Mouse (Mus musculus): ENCODE results near the gene Unc5c. TPM values are rescaled to one million over a fixed set of nuclear protein-coding genes. Genes with fewer than 3 reads are reported as not detected.

The Unc5c gene
- total and polyA plus RNA-seq, 3 experiments: not detected

DNA sequence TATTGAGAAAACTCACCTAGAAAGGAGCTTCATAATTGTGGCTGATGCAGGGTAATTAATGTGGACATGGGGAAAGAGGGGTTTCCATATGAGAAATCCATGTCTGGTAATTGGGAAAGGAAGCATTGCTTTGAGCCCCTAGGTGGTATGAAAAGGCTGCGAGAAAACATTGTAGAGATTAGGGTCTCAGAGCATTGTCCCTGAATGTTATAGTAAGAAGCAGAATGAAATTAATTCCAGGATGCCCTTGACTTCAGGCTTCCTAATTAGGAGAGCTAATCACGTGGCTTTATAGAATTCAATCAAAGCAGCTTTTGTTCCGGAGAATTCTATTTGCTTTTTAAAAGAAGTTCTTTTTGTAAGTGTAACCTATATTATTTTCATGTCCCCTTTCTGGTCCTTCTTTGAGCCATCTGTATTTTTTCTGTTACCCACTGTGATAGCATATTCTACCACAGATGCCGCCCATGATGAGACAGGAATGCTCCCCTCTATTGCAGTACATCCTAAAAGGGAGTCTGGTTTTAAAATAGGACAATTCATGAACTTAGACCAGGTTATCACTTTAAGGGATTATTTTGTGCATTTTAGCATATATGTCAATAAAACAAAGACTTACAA lies 124.5 kb downstream of the Unc5c start:
- Histone ChIP-seq H3K9ac (ENCODE audit: insufficient read depth, low read depth) (no peak overlapping the region), H3K9me3 (replicated peaks; ENCODE audit: low read length) (no peaks in the 10 kb centered on the region), H3K27me3 (replicated peaks) (no peaks in the 10 kb centered on the region), H3K79me2 (replicated peaks; ENCODE audit: control insufficient read depth, extremely low read depth, insufficient read depth, poor library complexity, severe bottlenecking) (no peaks in the 10 kb centered on the region), H3K4me1 (ENCODE audit: control insufficient read depth in 1 of 2, insufficient read depth in 2 of 2) (no peaks in the 10 kb centered on the region), H3K4me3 (replicated peaks in 1 of 3; ENCODE audit: low read depth in 2 of 3, low read length in 2 of 3, poor library complexity in 1 of 3) (no peak overlapping the region), H3K27ac (ENCODE audit: insufficient read depth, low read depth) (no peak overlapping the region), H3K4me2 (ENCODE audit: insufficient read depth, low read depth, poor library complexity, severe bottlenecking) (no peak overlapping the region), H3K36me3 (replicated peaks in 1 of 2; ENCODE audit: control insufficient read depth in 1 of 2, insufficient read depth in 1 of 2, low read length in 1 of 2) (no peaks in the 10 kb centered on the region)
- no peak for DNase-seq (ENCODE audit: extremely low read depth)
- TF ChIP-seq BHLHE40 (IDR thresholded peaks at IDR 0.05; ENCODE audit: low read depth, low read length): no peak
- TF ChIP-seq USF2 (conservative IDR thresholded peaks at IDR 0.05; ENCODE audit: low read depth, low read length): no peak
- TF ChIP-seq NRF1 (IDR thresholded peaks at IDR 0.05; ENCODE audit: low read depth, low read length): no peak
- TF ChIP-seq MAFK (IDR thresholded peaks at IDR 0.05; ENCODE audit: insufficient replicate concordance, low read length): no peak
- no peak for TF ChIP-seq ZC3H11A (IDR thresholded peaks at IDR 0.05; ENCODE audit: low read depth, low read length)
- TF ChIP-seq MAX (IDR thresholded peaks at IDR 0.05; ENCODE audit: low read length): no peak
- no peak for TF ChIP-seq POLR2AphosphoS2 (IDR thresholded peaks at IDR 0.05; ENCODE audit: low read depth, low read length)
- no peak for TF ChIP-seq SIN3A (IDR thresholded peaks at IDR 0.05; ENCODE audit: low read length)
- TF ChIP-seq ZNF384 (IDR thresholded peaks at IDR 0.05; ENCODE audit: low read depth, low read length): no peak
- no peak for TF ChIP-seq POLR2A (IDR thresholded peaks at IDR 0.05; ENCODE audit: low read depth, low read length)
- no peak for TF ChIP-seq RCOR1 (conservative IDR thresholded peaks at IDR 0.05; ENCODE audit: low read depth, low read length)
- no peak for TF ChIP-seq MYC (IDR thresholded peaks at IDR 0.05; ENCODE audit: low read depth, low read length)
- TF ChIP-seq MAZ (IDR thresholded peaks at IDR 0.05; ENCODE audit: low read depth, low read length): no peak
- TF ChIP-seq MEF2A (IDR thresholded peaks at IDR 0.05; ENCODE audit: borderline replicate concordance, low read depth, low read length): no peak
- TF ChIP-seq USF1 (IDR thresholded peaks at IDR 0.05; ENCODE audit: low read depth, low read length): no peak
- TF ChIP-seq SMC3 (IDR thresholded peaks at IDR 0.05; ENCODE audit: low read depth, low read length): no peak
- dilution Hi-C loops (cut with MboI; ENCODE audit: extremely low pct_ligation_motif_present, extremely low pct_unique_long_range_greater_than_20kb, low sequenced_read_pairs): no loop called here
- in situ Hi-C loops (cut with MboI; ENCODE audit: low pct_ligation_motif_present, low pct_unique_long_range_greater_than_20kb, low sequenced_read_pairs): no loop called here

DNA sequence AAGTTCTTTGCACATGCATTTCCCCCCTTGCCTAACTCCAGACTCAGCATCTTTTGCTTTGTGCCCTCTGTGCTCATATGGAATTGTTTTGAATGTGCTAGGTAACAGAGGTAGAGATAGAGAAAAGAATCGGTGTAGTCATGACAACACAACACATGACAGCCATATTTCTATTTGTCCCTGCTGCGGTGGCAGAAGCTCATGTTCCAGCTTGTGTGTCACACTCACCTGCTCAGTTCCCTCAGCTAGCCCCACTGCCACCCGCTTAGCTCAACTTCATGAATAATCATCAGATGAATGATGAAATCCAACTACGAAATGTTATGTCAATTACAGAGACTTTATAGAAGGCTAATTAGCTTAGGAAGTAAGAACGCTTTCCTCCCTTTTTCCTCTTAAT lies 128.2 kb downstream of the Unc5c start:
- no peaks in the 10 kb centered on the region for H3K4me1 ChIP-seq (ENCODE audit: control insufficient read depth in 1 of 2, insufficient read depth in 2 of 2)
- DNase-seq (ENCODE audit: extremely low read depth): no peak
- no peak overlapping the region for H3K4me3 ChIP-seq (replicated peaks in 1 of 3; ENCODE audit: low read depth in 2 of 3, low read length in 2 of 3, poor library complexity in 1 of 3)
- H3K4me2 ChIP-seq (ENCODE audit: insufficient read depth, low read depth, poor library complexity, severe bottlenecking): no peak overlapping the region
- in situ Hi-C loops (cut with MboI; ENCODE audit: low pct_ligation_motif_present, low pct_unique_long_range_greater_than_20kb, low sequenced_read_pairs) (no loop called here), dilution Hi-C loops (cut with MboI; ENCODE audit: extremely low pct_ligation_motif_present, extremely low pct_unique_long_range_greater_than_20kb, low sequenced_read_pairs) (no loop called here)
- H3K36me3 ChIP-seq (replicated peaks in 1 of 2; ENCODE audit: control insufficient read depth in 1 of 2, insufficient read depth in 1 of 2, low read length in 1 of 2): no peaks in the 10 kb centered on the region
- H3K27me3 ChIP-seq (replicated peaks): no peaks in the 10 kb centered on the region
- no peak overlapping the region for H3K9ac ChIP-seq (ENCODE audit: insufficient read depth, low read depth)
- H3K79me2 ChIP-seq (replicated peaks; ENCODE audit: control insufficient read depth, extremely low read depth, insufficient read depth, poor library complexity, severe bottlenecking): no peaks in the 10 kb centered on the region
- TF ChIP-seq SMC3 (IDR thresholded peaks at IDR 0.05; ENCODE audit: low read depth, low read length): no peak
- TF ChIP-seq USF1 (IDR thresholded peaks at IDR 0.05; ENCODE audit: low read depth, low read length): no peak
- no peak for TF ChIP-seq RAD21 (IDR thresholded peaks at IDR 0.05; ENCODE audit: low read depth, low read length)
- no peak for TF ChIP-seq POLR2AphosphoS2 (IDR thresholded peaks at IDR 0.05; ENCODE audit: low read depth, low read length)
- no peak for TF ChIP-seq E2F4 (IDR thresholded peaks at IDR 0.05; ENCODE audit: insufficient replicate concordance, low read depth, low read length)
- TF ChIP-seq NELFE (IDR thresholded peaks at IDR 0.05; ENCODE audit: low read depth, low read length): no peak
- TF ChIP-seq TCF12 (IDR thresholded peaks at IDR 0.05; ENCODE audit: low read depth, low read length): no peak
- no peak for TF ChIP-seq CHD1 (IDR thresholded peaks at IDR 0.05; ENCODE audit: low read depth, low read length)
- no peak for TF ChIP-seq SIN3A (IDR thresholded peaks at IDR 0.05; ENCODE audit: low read length)
- no peak for TF ChIP-seq MXI1 (IDR thresholded peaks at IDR 0.05; ENCODE audit: low read depth, low read length)
- no peak for TF ChIP-seq EP300 (IDR thresholded peaks at IDR 0.05; ENCODE audit: low read length)
- TF ChIP-seq ZC3H11A (IDR thresholded peaks at IDR 0.05; ENCODE audit: low read depth, low read length): no peak
- TF ChIP-seq JUN (IDR thresholded peaks at IDR 0.05; ENCODE audit: insufficient read depth, low read depth, low read length): no peak
- H3K27ac ChIP-seq (ENCODE audit: insufficient read depth, low read depth): no peak overlapping the region
- H3K9me3 ChIP-seq (replicated peaks; ENCODE audit: low read length): no peaks in the 10 kb centered on the region

Data from CH12.LX (cell line).